Mouse (Mus musculus) cerebellum, adult 2 months (tissue): ENCODE results near the gene Osgin1.

Experiments
- CTCF ChIP-seq: fragments of 200-500 bp; IDR thresholded peaks from 2 replicates; pipeline ENCODE4 v1.5.1; 2011; ENCODE audit warnings: low read depth, mild to moderate bottlenecking, control low read depth, low read length, moderate library complexity, borderline replicate concordance; ENCODE audit not compliant: insufficient read depth
- POLR2A ChIP-seq: fragments of 200-500 bp; IDR thresholded peaks from 2 replicates; pipeline ENCODE4 v1.6.1; 2011; ENCODE audit warnings: low read length, control low read depth, borderline replicate concordance; ENCODE audit not compliant: insufficient read depth

GRCm38 (mm10) chr8:119394097-119394496 lies 39.8 kb upstream of the Osgin1 start:
- TF ChIP-seq POLR2A (no peak), CTCF (no peak)
